Mouse (Mus musculus): ENCODE data around the gene Bmper. TPM values are rescaled to one million over a fixed set of nuclear protein-coding genes. Genes with fewer than 3 reads are reported as not detected.

The Bmper gene
- 0.13 TPM in 1 of 2 replicates, not detected in the other for polyA plus RNA-seq (2012; ENCODE audit: low replicate concordance)

DNA sequence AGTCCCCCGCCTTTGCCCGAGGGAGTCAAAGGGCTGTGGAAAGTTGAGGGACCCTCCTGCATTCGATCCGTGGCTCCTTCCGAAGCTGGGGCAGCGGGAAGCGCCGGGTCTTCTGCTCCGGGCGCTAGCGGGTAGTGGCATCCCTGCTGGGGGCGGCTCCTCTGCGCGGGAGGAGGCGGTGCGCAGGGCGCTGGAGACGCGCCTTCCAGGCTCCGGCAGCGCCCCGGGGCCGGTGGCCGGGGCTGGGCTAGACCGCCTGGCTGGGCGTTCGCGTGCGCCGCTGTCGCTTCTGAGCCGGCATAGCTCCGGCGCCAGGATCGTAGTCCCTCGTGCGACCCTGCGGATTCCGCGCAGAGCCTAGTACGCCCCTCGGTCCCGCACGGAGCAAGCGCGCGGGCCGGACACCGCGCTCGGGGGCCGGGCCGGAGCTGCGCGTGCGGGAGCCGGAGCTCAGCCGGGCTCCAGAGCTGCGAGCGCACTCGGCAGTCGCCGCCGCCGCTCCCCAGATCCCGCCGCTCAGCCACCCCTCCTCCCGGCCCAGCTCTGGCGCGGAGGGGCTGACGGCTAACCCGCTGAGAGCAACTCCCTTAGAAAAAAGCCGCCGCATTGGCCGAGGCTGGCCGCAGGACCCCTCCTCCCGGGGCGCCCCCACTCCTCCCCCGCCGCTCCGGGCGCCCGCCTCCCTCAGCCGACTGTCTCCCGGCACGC is at the start of gene Bmper:
TSS of gene Bmper (plus strand) at position 236 of the 708 bp plus-strand sequence.

